Mouse (Mus musculus) lung, embryonic 14.5 days (tissue): ENCODE measurements around the gene Tmem135. TPM values are rescaled to one million over a fixed set of nuclear protein-coding genes. Genes with fewer than 3 reads are reported as not detected.
A peak's percentile ranks its signal among the peaks of the same experiment; 100 is the strongest.

Experiments
- ATAC-seq: fragments of 200-750 bp; cut with Nextera tagmentation; 2 replicates; pipeline ENCODE4 v1.8.0; 2017; ENCODE audit warnings: mild to moderate bottlenecking, moderate TSS enrichment, moderate library complexity; ENCODE audit not compliant: insufficient read depth
- DNase-seq: peaks from one replicate; pipeline ENCODE4 v3.0.0-alpha.2; 2015
- H3K27ac ChIP-seq: fragments of 300-500 bp; sonication (generic); 2 replicates; pipeline ENCODE4 v1.5.1; 2014; ENCODE audit warnings: low read depth, mild to moderate bottlenecking, moderate library complexity
- H3K27me3 ChIP-seq: fragments of 300-500 bp; sonication (generic); 2 replicates; pipeline ENCODE4 v1.6.1; 2014; ENCODE audit warnings: low read length, control low read depth; ENCODE audit not compliant: insufficient read depth
- H3K36me3 ChIP-seq: fragments of 300-500 bp; sonication (generic); 2 replicates; pipeline ENCODE4 v1.6.1; 2014; ENCODE audit warnings: control low read depth; ENCODE audit not compliant: insufficient read depth
- H3K4me1 ChIP-seq: fragments of 300-500 bp; sonication (generic); 2 replicates; pipeline ENCODE4 v1.6.1; 2014; ENCODE audit warnings: antibody characterized with exemption, control low read depth; ENCODE audit not compliant: insufficient read depth
- H3K4me2 ChIP-seq: fragments of 300-500 bp; sonication (generic); 2 replicates; pipeline ENCODE4 v1.6.1; 2014; ENCODE audit warnings: mild to moderate bottlenecking
- H3K4me3 ChIP-seq: fragments of 300-500 bp; sonication (generic); 2 replicates; pipeline ENCODE4 v1.5.1; 2014; ENCODE audit warnings: low read depth, low read length
- H3K9ac ChIP-seq: fragments of 300-500 bp; sonication (generic); 2 replicates; pipeline ENCODE4 v1.6.1; 2014
- H3K9me3 ChIP-seq: fragments of 300-500 bp; sonication (generic); 2 replicates; pipeline ENCODE4 v1.6.1; 2016; ENCODE audit warnings: low read depth, low read length, control low read depth
- CTCF ChIP-seq: IDR thresholded peaks from 2 replicates; pipeline ENCODE4 v1.5.1; 2016; ENCODE audit warnings: antibody characterized with exemption, low read depth
- WGBS: fragments of 180-500 bp; shearing (Covaris S2); extraction: QIAGEN DNeasy Blood & Tissue Kit; methylation state at CpG from one replicate; pipeline ENCODE4 v1.1.7; 2014; 5-methylcytosine and 5-hydroxymethylcytosine counted together
- polyA plus RNA-seq: library from polyadenylated mRNA; unstranded; fragments of >200 nt; fragmentation: Nextera tagmentation; extraction: Ambion mirVana; gene quantifications from 2 replicates; pipeline ENCODE4 v1.2.1, GENCODE M21; 2014

Gene Tmem135
- polyA plus RNA-seq, 1 experiment from 2014 or later, result 22.9 TPM

GRCm38 (mm10) chr7:89168606-89169005 is 235.4 kb downstream of the Tmem135 start:
- peak; percentile 94 for DNase-seq
- H3K4me3 ChIP-seq, result no peak overlapping the region
- WGBS, result 19% methylated on average over 2 of the region's 2 CpGs

GRCm38 (mm10) chr7:89165528-89165927 is 238.5 kb downstream of the Tmem135 start:
- H3K36me3 ChIP-seq, result no peaks in the 10 kb centered on the region
- ATAC-seq, result no peak
- 67% methylated on average over 4 of the region's 4 CpGs for WGBS
- no peaks in the 10 kb centered on the region; the same call in 1 of the 2 replicates for H3K4me1 ChIP-seq
- no peak overlapping the region for H3K27ac ChIP-seq
- no peak overlapping the region for H3K4me2 ChIP-seq
- DNase-seq, result no peak
- no peak overlapping the region for H3K4me3 ChIP-seq
- no peak for TF ChIP-seq CTCF
- no peaks in the 10 kb centered on the region for H3K9me3 ChIP-seq
- no peak overlapping the region for H3K9ac ChIP-seq
- H3K27me3 ChIP-seq, result no peaks in the 10 kb centered on the region

More at GRCm38 (mm10) chr7:89168606-89169005, 235.4 kb downstream of the Tmem135 start:
- Histone ChIP-seq H3K27ac (no peak overlapping the region), H3K27me3 (no peaks in the 10 kb centered on the region), H3K9me3 (no peaks in the 10 kb centered on the region), H3K36me3 (no peaks in the 10 kb centered on the region), H3K4me2 (no peak overlapping the region), H3K9ac (no peak overlapping the region), H3K4me1 (no peaks in the 10 kb centered on the region)
- TF ChIP-seq CTCF, result peak; percentile 97
- ATAC-seq, result no peak

- Histone ChIP-seq H3K27ac (no peak overlapping the region), H3K27me3 (no peaks in the 10 kb centered on the region), H3K4me1 (no peaks in the 10 kb centered on the region; the same call in 1 of the 2 replicates), H3K9me3 (no peaks in the 10 kb centered on the region), H3K4me3 (no peak overlapping the region), H3K36me3 (peaks cover 3% of the 10 kb centered on the region; the same call in 1 of the 2 replicates), H3K9ac (no peak overlapping the region), H3K4me2 (no peak overlapping the region)
- 65% methylated on average over 6 of the region's 6 CpGs for WGBS
- ATAC-seq (no peak), DNase-seq (peak; percentile 24)
- TF ChIP-seq CTCF, result no peak
These were observed 242.2 kb downstream of the Tmem135 start for GRCm38 (mm10) chr7:89161610-89162378.

- WGBS, result 80% methylated on average over 8 of the region's 8 CpGs
- Histone ChIP-seq H3K27me3 (no peaks in the 10 kb centered on the region), H3K9ac (no peak overlapping the region), H3K9me3 (no peaks in the 10 kb centered on the region), H3K27ac (no peak overlapping the region), H3K4me2 (no peak overlapping the region), H3K36me3 (peaks cover 8% of the 10 kb centered on the region), H3K4me3 (no peak overlapping the region), H3K4me1 (no peaks in the 10 kb centered on the region; the same call in 1 of the 2 replicates)
- TF ChIP-seq CTCF, result no peak
- ATAC-seq (no peak), DNase-seq (no peak)
These were observed 246.7 kb downstream of the Tmem135 start for GRCm38 (mm10) chr7:89157356-89157755.

- no peak overlapping the region for H3K4me2 ChIP-seq
- H3K27ac ChIP-seq, result no peak overlapping the region
- DNase-seq (no peak), ATAC-seq (no peak)
- H3K36me3 ChIP-seq, result peaks cover 8% of the 10 kb centered on the region
- no peaks in the 10 kb centered on the region; the same call in 1 of the 2 replicates for H3K4me1 ChIP-seq
- WGBS, result 56% methylated on average over 4 of the region's 4 CpGs
- no peak for TF ChIP-seq CTCF
- no peak overlapping the region for H3K4me3 ChIP-seq
- H3K9me3 ChIP-seq, result no peaks in the 10 kb centered on the region
- no peaks in the 10 kb centered on the region for H3K27me3 ChIP-seq
- H3K9ac ChIP-seq, result no peak overlapping the region
These were observed 247.4 kb downstream of the Tmem135 start for GRCm38 (mm10) chr7:89156629-89157028.

- H3K4me1 ChIP-seq, result no peaks in the 10 kb centered on the region
- H3K27me3 ChIP-seq, result no peaks in the 10 kb centered on the region
- H3K4me2 ChIP-seq, result no peak overlapping the region
- 0 out of 2 replicates have a peak overlapping the region, but pooled peaks have one; percentile 16 for H3K27ac ChIP-seq
- DNase-seq, result peak; percentile 23
- H3K9me3 ChIP-seq, result no peaks in the 10 kb centered on the region
- ATAC-seq, result no peak
- H3K9ac ChIP-seq, result no peak overlapping the region
- no peak for TF ChIP-seq CTCF
- no peak overlapping the region for H3K4me3 ChIP-seq
- H3K36me3 ChIP-seq, result peaks cover 8% of the 10 kb centered on the region
- 64% methylated on average over 7 of the region's 7 CpGs for WGBS
These were observed 248.3 kb downstream of the Tmem135 start for GRCm38 (mm10) chr7:89155741-89156140.

GRCm38 (mm10) chr7:89155223-89155622 is 248.8 kb downstream of the Tmem135 start:
- Histone ChIP-seq H3K4me1 (no peaks in the 10 kb centered on the region), H3K4me3 (no peak overlapping the region), H3K36me3 (peaks cover 8% of the 10 kb centered on the region), H3K27ac (no peak overlapping the region), H3K27me3 (no peaks in the 10 kb centered on the region), H3K4me2 (no peak overlapping the region), H3K9ac (no peak overlapping the region), H3K9me3 (no peaks in the 10 kb centered on the region)
- no peak for DNase-seq
- TF ChIP-seq CTCF, result no peak
- 70% methylated on average over 6 of the region's 6 CpGs for WGBS
- ATAC-seq, result no peak
